Mouse (Mus musculus) limb, embryonic 14.5 days (tissue): Measurements from ENCODE around the gene Rps19bp1. TPM values are rescaled to one million over a fixed set of nuclear protein-coding genes. Genes with fewer than 3 reads are reported as not detected.

Experiments
- ATAC-seq: fragments of 200-750 bp; cut with Nextera tagmentation; 2 replicates; pipeline ENCODE4 v1.8.0; 2017; ENCODE audit warnings: low read depth, moderate number of reproducible peaks, moderate TSS enrichment; ENCODE audit not compliant: low FRiP score
- DNase-seq: peaks from one replicate; pipeline ENCODE4 v3.0.0-alpha.2; 2015; ENCODE audit warnings: low spot score
- H3K27ac ChIP-seq: fragments of 300-500 bp; sonication (generic); replicated peaks from 2 replicates; pipeline ENCODE4 v1.5.1; 2014; ENCODE audit warnings: low read depth, mild to moderate bottlenecking, low read length, moderate library complexity, mixed read lengths
- H3K27me3 ChIP-seq: fragments of 300-500 bp; sonication (generic); 2 replicates; pipeline ENCODE4 v1.6.1; 2014; ENCODE audit warnings: low read length, mixed read lengths; ENCODE audit not compliant: control insufficient read depth, insufficient read depth
- H3K36me3 ChIP-seq: fragments of 300-500 bp; sonication (generic); 2 replicates; pipeline ENCODE4 v1.6.1; 2014; ENCODE audit warnings: mild to moderate bottlenecking, low read length, moderate library complexity, mixed read lengths; ENCODE audit not compliant: control insufficient read depth, insufficient read depth
- H3K4me1 ChIP-seq: fragments of 300-500 bp; sonication (generic); 2 replicates; pipeline ENCODE4 v1.6.1; 2014; ENCODE audit warnings: antibody characterized with exemption, low read length, mixed read lengths; ENCODE audit not compliant: control insufficient read depth, insufficient read depth
- H3K4me2 ChIP-seq: fragments of 300-500 bp; sonication (generic); replicated peaks from 2 replicates; pipeline ENCODE4 v1.6.1; 2014; ENCODE audit warnings: low read depth, mild to moderate bottlenecking, low read length, moderate library complexity; ENCODE audit not compliant: severe bottlenecking
- H3K4me3 ChIP-seq: fragments of 300-500 bp; sonication (generic); replicated peaks from 2 replicates; pipeline ENCODE4 v1.5.1; 2014; ENCODE audit warnings: low read length
- H3K9ac ChIP-seq: fragments of 300-500 bp; sonication (generic); 2 replicates; pipeline ENCODE4 v1.6.1; 2014; ENCODE audit warnings: mild to moderate bottlenecking, low read depth, low read length, moderate library complexity; ENCODE audit not compliant: severe bottlenecking
- H3K9me3 ChIP-seq: fragments of 300-500 bp; sonication (generic); 2 replicates; pipeline ENCODE4 v1.6.1; 2016; ENCODE audit warnings: low read length; ENCODE audit not compliant: control insufficient read depth
- POLR2A ChIP-seq: fragments of 200-500 bp; IDR thresholded peaks from 2 replicates; pipeline ENCODE4 v1.8.0; 2012; ENCODE audit warnings: inconsistent platforms, mild to moderate bottlenecking, moderate library complexity, borderline replicate concordance; ENCODE audit not compliant: insufficient read depth, insufficient read length; ENCODE audit errors: extremely low read depth
- WGBS: fragments of 180-500 bp; shearing (Covaris S2); extraction: QIAGEN DNeasy Blood & Tissue Kit; methylation state at CpG from one replicate; pipeline ENCODE4 v1.1.7; 2014; 5-methylcytosine and 5-hydroxymethylcytosine counted together
- polyA plus RNA-seq, 2 experiments: library from polyadenylated mRNA; depleted of rRNA in 1 of 2; stranded (reverse) in 1 of 2; unstranded in 1 of 2; fragments of >200 nt; fragmentation: Nextera tagmentation in 1 of 2; extraction: Ambion mirVana in 1 of 2; gene quantifications; 2 replicates each; pipeline versions ENCODE4 v1.2.1 to v1.2.3; 2012 to 2014

The Rps19bp1 gene
- polyA plus RNA-seq, 2 experiments = 44.2 to 61.1 TPM

- no peak overlapping the region for H3K4me3 ChIP-seq
- no peak overlapping the region for H3K9ac ChIP-seq
- H3K4me2 ChIP-seq = no peak overlapping the region
- H3K9me3 ChIP-seq = no peaks in the 10 kb centered on the region
- ATAC-seq (no peak), DNase-seq (peak; percentile 28)
- no peaks in the 10 kb centered on the region for H3K36me3 ChIP-seq
- no peaks in the 10 kb centered on the region for H3K4me1 ChIP-seq
- no peak for TF ChIP-seq POLR2A
- peaks cover 53% of the 10 kb centered on the region for H3K27me3 ChIP-seq
- WGBS = 8% methylated on average over 10 of the region's 10 CpGs
- H3K27ac ChIP-seq = no peak overlapping the region
Observed at GRCm38 (mm10) chr15:80289436-80289835, 25.3 kb upstream of the Rps19bp1 start.

DNA sequence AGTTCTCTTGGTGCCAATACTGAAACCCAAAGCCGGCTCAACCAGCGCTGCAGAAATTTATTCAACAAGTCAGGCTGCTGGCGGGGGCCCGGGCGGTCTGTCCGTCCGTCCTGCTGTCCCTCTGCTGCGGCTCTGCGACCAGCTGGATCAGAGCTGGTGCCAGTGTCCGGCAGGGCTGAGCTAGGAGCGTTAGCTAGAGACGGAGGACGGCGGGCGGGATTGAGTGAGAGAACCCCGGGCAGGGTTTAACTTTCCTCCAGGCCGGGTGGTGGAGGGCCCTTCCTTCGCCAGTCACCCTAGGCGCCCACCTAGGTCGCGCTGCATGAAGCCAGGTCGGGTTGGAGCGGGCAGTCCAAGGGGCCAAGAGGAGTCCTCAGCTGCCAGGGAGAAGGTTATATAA is 23.9 kb upstream of the Rps19bp1 start:
- no peaks in the 10 kb centered on the region for H3K36me3 ChIP-seq
- no peak for TF ChIP-seq POLR2A
- peak overlapping the region; percentile 85 for H3K4me2 ChIP-seq
- peaks cover 58% of the 10 kb centered on the region for H3K27me3 ChIP-seq
- 3% methylated on average over 23 of the region's 23 CpGs for WGBS
- H3K9ac ChIP-seq = no peak overlapping the region; the same call in 1 of the 2 replicates
- no peaks in the 10 kb centered on the region for H3K4me1 ChIP-seq
- ATAC-seq (no peak), DNase-seq (no peak)
- H3K4me3 ChIP-seq = peak overlapping the region; percentile 42
- H3K27ac ChIP-seq = no peak overlapping the region
- no peaks in the 10 kb centered on the region for H3K9me3 ChIP-seq

- no peaks in the 10 kb centered on the region for H3K36me3 ChIP-seq
- H3K9me3 ChIP-seq = no peaks in the 10 kb centered on the region
- peak within 1 kb of the TSS; percentile 85 for H3K4me2 ChIP-seq
- ATAC-seq (no peak), DNase-seq (no peak)
- peak within 1 kb of the TSS; percentile 42 for H3K4me3 ChIP-seq
- 2% methylated on average over 31 of the region's 50 CpGs for WGBS
- no peak for TF ChIP-seq POLR2A
- H3K27me3 ChIP-seq = peaks cover 58% of the 10 kb centered on the region
- H3K4me1 ChIP-seq = no peaks in the 10 kb centered on the region
- H3K27ac ChIP-seq = no peak within 1 kb of the TSS
- H3K9ac ChIP-seq = peak within 1 kb of the TSS; percentile 21; the same call in 1 of the 2 replicates
Observed at GRCm38 (mm10) chr15:80286851-80287415, 22.8 kb upstream of the Rps19bp1 start, which contains the start of gene Cacna1i. TSS of gene Cacna1i (plus strand) at chr15:80287238.

DNA sequence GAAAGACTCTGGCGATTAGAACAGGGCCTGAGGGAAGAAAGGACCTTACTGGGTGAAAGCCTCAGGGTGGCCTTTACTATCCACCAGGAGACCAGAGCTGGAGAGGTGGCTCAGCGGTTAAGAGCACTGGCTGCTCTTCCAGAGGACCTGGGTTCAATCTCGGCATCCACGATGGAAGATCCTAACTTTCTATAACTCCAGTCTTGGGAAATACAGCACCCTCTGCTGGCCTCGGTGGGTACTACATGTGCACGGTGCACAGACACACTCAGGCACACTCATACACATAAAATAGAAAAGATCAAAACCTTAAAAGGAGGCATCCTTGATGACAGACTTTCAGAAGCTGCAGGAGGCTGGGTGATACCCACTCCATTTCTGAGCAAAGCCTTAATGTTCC is 16.5 kb upstream of the Rps19bp1 start:
- DNase-seq = no peak
- Histone ChIP-seq H3K4me3 (no peak overlapping the region), H3K9me3 (no peaks in the 10 kb centered on the region), H3K4me2 (no peak overlapping the region), H3K27me3 (peaks cover 16% of the 10 kb centered on the region), H3K36me3 (no peaks in the 10 kb centered on the region), H3K9ac (no peak overlapping the region), H3K4me1 (no peaks in the 10 kb centered on the region), H3K27ac (no peak overlapping the region)
- no peak for ATAC-seq
- WGBS = 27% methylated on average over 6 of the region's 6 CpGs
- TF ChIP-seq POLR2A = no peak

DNA sequence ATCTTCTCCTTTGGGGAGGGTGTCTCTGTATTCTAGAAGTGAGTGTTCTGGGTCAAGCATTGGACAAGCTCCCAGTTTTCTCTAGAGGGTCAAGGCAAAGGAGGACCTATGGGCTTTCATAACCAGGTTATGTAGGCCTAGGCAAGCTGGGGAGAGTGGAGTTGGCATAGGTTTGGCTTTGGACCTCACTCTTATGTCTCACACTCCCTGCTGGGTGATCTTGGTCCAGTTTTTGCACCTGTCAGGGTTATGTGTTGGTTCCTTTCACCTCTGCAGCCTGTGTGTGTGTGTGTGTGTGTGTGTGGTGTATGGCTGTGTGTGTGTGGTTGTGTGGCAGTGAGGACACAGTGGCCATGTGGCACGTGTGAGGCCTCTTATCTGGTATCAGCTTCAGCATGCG is 14.9 kb upstream of the Rps19bp1 start:
- no peak for TF ChIP-seq POLR2A
- Histone ChIP-seq H3K4me2 (no peak overlapping the region), H3K4me3 (no peak overlapping the region), H3K27ac (no peak overlapping the region), H3K27me3 (0 out of 2 replicates have a peak, but pooled peaks cover 1% of the 10 kb centered on the region), H3K9ac (no peak overlapping the region), H3K4me1 (no peaks in the 10 kb centered on the region), H3K36me3 (no peaks in the 10 kb centered on the region), H3K9me3 (no peaks in the 10 kb centered on the region)
- DNase-seq (no peak), ATAC-seq (no peak)
- 78% methylated on average over 2 of the region's 2 CpGs for WGBS

DNA sequence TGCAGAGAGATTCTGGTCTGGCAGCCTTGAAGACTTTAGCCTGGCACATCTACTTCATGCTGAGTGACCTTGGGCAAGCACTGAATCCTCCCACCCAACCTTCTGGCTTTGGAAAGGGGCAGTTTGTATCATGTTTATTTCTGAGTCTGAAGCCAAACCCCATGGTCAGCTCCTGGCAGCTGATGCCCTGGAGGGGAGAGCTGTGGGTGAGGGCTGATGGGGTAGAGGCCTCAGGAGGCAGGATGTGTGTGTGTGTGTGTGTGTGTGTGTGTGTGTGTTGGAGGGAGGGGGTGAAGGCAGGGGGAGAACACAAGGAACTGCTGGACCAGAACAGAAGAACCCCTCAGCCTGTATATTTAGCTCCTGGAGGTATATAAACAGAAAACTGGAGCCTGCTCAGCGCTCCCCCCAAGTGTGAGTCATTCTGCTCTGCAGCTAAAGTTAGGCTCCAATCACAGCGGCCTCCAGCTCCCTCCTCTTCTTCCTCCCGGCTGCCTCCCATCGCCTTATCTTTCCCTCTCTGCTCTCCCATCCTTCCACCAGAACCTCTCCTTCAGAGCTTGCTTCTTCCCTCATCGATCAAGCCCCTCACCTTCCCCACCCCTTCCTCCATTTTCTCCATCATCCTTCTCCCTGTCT is 14.1 kb upstream of the Rps19bp1 start:
- DNase-seq = no peak
- TF ChIP-seq POLR2A = no peak
- no peak overlapping the region for H3K27ac ChIP-seq
- H3K27me3 ChIP-seq = no peaks in the 10 kb centered on the region
- no peaks in the 10 kb centered on the region for H3K4me1 ChIP-seq
- 68% methylated on average over 5 of the region's 5 CpGs for WGBS
- no peak overlapping the region for H3K9ac ChIP-seq
- no peaks in the 10 kb centered on the region for H3K36me3 ChIP-seq
- no peak overlapping the region for H3K4me3 ChIP-seq
- no peak for ATAC-seq
- H3K4me2 ChIP-seq = no peak overlapping the region
- no peaks in the 10 kb centered on the region for H3K9me3 ChIP-seq
